Mouse (Mus musculus): Measurements from ENCODE around the gene Ampd2.

GRCm38 (mm10) chr3:108082251-108082875, 4.1 kb downstream of the Ampd2 start:
- TF ChIP-seq CTCF (IDR thresholded peaks at IDR 0.05; ENCODE audit: low read depth, low read length) (no peak), POLR2A (IDR thresholded peaks at IDR 0.05; ENCODE audit: extremely low read depth, insufficient read depth, low read length) (no peak)

Data from liver, adult 2 months (tissue).